Mouse (Mus musculus) spleen, postnatal 36 days (tissue): ENCODE measurements around the gene Vmn2r20.
"Not testable (repeated sequence)": the region's sequence is repeated elsewhere in the genome, so short reads cannot be mapped to it uniquely, and the experiment has no call there.

Experiments
- DNase-seq, 2 experiments: peaks; one replicate each; pipeline ENCODE4 v3.0.0; 2022; ENCODE audit warnings: low spot score in 2 of 2, mixed read lengths in 1 of 2

Vmn2r20 gene

DNA sequence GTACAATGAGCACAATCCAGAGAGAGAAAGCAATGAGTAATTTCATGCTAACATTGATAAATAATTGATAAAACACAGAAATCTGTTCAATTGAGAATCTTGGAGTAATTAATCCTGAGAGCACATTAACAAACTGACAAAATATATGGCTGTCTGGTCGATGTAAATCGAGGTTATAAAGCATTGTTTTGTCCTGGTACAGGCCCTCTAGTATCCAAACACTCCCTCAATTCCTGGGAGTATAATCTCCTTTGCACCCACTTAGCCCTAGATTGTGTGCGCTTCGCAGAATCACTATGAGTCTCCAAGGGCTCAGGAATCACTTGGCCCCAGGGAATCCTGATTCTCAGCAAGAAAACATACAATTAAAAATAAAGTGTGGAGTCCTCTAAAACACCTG lies at the start of gene Vmn2r20:
TSS of gene Vmn2r20 (minus strand) at position 101 of the 400 bp plus-strand sequence.
- DNase-seq = not testable (repeated sequence)

DNA sequence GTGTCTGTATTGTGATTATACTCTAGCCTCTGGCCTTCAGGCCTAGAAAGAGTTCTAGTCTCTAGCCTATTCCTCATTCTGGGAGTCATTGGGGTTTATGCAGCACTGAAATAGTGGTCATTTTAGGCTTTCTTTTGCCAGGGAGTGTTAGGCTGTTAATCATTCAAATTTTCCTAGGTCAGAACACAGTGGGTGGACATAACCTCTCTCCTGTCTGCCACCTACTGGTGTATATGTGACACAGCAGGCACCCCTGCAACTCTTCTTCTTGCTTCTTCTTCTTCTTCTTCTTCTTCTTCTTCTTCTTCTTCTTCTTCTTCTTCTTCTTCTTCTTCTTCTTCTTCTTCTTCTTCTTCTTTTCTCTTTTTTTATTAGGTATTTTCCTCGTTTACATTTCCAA lies 6.5 kb upstream of the Vmn2r20 start:
- not testable (repeated sequence) for DNase-seq

DNA sequence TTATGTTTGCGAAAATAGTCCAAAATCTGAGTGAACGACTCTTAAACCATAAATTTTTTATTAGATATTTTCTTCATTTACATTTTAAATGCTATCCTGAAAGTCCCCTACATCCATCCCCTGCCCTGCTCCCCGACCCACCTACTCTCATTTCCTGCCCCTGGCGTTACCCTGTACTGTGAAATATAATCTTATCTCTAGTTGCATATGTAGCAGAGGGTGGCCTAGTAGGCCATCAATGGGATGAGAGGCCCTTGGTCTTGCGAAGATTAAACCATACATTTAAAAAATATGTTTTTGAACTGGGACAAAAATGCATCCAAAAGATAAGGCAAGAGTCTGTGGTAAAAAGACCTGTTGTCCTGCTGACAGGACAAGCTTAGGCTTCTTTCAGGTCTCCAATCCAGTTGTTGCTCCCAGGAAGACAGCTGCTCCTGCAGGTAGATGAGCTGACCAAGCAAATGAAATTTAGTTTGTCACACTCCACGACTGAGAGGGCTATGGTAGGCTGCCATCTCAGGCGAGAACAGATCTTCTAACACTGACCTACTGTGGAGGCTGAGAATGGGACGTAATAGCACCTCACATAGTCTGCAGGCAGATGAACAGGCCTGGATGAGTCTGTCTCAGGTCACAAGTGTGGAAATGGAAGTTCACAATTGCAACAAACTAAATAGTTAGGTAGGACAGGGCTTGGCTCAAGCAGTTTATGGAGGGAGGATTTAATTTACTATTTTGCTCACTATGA lies 10.8 kb downstream of the Vmn2r20 start:
- DNase-seq = not testable (repeated sequence)

DNA sequence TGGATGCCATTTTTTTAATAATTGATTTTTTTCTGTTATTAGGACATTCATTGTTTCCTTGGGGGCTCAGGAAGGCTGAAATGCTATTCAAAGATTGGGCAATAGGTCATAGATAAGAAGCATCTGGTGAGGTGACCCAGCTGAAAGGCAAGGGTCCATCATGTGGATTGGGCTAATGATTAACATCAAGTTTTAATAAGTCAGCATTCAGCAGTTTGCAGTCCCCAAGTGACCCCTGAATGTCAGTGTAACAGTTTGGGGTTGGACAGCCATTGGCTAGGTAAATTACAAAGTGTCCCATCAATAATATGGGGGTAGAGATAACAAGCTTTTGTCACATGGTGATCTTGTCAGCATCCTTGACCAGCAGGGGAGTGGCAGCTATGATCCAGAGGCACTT lies 29.1 kb downstream of the Vmn2r20 start:
- DNase-seq = not testable (repeated sequence)

DNA sequence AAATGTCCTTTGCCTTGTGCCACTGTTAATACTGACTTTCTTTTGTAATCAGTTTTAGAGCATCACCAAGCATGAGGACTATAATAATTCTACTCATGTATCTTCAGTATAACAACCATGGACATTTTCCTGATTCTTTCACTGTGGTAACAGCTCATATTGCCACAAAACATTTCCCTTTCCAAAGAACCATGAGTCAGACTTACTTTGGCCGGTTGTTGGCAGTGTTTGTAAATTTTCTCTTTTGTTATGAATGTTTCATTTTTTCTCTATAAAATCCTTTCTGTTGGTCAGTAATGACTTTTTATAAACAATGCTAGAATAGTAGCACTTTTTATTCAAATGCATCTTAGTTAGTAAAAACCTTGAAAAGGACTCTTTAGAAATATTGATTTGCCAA lies 71.8 kb downstream of the Vmn2r20 start:
- DNase-seq = no peak

DNA sequence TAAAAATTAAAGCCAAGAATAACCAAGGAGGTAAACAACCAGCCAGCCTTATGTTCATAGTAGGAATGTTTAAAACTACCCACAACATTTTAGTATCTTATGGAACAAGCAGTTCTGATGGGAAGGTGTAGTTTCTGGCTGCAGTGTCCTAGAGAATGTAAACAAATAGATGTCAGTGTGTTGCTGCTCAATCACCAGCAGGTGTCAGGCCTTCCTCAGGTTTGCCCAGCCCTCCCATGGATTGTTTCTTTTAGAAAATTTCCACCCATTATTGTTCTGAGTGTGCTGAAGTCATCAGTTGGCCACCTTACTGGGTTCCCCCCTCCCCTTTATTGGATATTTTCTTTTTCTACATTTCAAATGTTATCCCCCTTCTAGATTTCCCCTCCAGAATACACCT lies 77.8 kb downstream of the Vmn2r20 start:
- DNase-seq = no peak

DNA sequence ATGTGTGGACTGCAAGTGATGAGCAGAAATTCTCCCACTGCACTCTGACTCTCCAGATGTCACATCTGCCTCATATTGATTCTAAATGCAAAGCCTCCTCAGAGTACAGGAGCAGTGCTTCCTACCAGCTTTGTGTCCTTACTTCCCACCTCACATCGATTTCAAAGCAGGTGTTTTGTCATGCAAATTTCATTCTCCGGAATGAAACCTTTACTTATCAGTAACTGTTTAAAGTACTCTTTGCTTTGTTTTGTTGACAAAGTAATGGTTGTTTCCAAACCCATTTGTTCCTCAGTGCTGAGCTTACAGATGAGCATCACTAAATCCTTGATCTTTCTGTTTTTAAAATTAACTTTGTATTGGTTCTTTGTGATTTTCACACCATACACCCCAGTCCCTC lies 85.4 kb downstream of the Vmn2r20 start:
- no peak for DNase-seq
